Mouse (Mus musculus) heart, postnatal 4 days (tissue): Measurements from ENCODE around the gene Malsu1. TPM values are rescaled to one million over a fixed set of nuclear protein-coding genes. Genes with fewer than 3 reads are reported as not detected.

Experiments
- DNase-seq: peaks from one replicate; pipeline ENCODE4 v3.0.0; 2021
- total RNA-seq, 2 experiments: library from RNA; stranded (reverse); gene quantifications; 2 replicates each; pipeline ENCODE4 v1.2.3; 2021

Malsu1 gene
- 10 to 100 TPM; 33.4 to 43.2 TPM for total RNA-seq

- peak; percentile 96 for DNase-seq
Measured at GRCm38 (mm10) chr6:49073304-49074116, at the start of gene Malsu1. TSS of gene Malsu1 (plus strand) at chr6:49073795.

- DNase-seq: no peak
Measured at GRCm38 (mm10) chr6:49025290-49025689, 48.3 kb upstream of the Malsu1 start.

GRCm38 (mm10) chr6:49026496-49026895 lies 47.1 kb upstream of the Malsu1 start:
- DNase-seq: no peak

GRCm38 (mm10) chr6:49028019-49028418 lies 45.6 kb upstream of the Malsu1 start:
- no peak for DNase-seq

- no peak for DNase-seq
Measured at GRCm38 (mm10) chr6:49028708-49029107, 44.9 kb upstream of the Malsu1 start.

- DNase-seq: no peak
Measured at GRCm38 (mm10) chr6:49031230-49031629, 42.4 kb upstream of the Malsu1 start.

GRCm38 (mm10) chr6:49032783-49033182 lies 40.8 kb upstream of the Malsu1 start:
- DNase-seq: no peak

GRCm38 (mm10) chr6:49036275-49037267 lies 37.0 kb upstream of the Malsu1 start, which contains the start of gene Gpnmb:
TSS of gene Gpnmb (plus strand) at chr6:49036546.
- DNase-seq: peak; percentile 21

- no peak for DNase-seq
Measured at GRCm38 (mm10) chr6:49037268-49037662, 36.3 kb upstream of the Malsu1 start.

- DNase-seq: peak; percentile 80
Measured at GRCm38 (mm10) chr6:49039470-49040180, 34.0 kb upstream of the Malsu1 start.

GRCm38 (mm10) chr6:49046502-49046901 lies 27.1 kb upstream of the Malsu1 start:
- no peak for DNase-seq

- DNase-seq: no peak
Measured at GRCm38 (mm10) chr6:49046976-49047375, 26.6 kb upstream of the Malsu1 start.

GRCm38 (mm10) chr6:49047848-49048247 lies 25.7 kb upstream of the Malsu1 start:
- DNase-seq: no peak

- no peak for DNase-seq
Measured at GRCm38 (mm10) chr6:49048395-49048794, 25.2 kb upstream of the Malsu1 start.

- DNase-seq: no peak
Measured at GRCm38 (mm10) chr6:49050677-49051410, 22.8 kb upstream of the Malsu1 start.

- DNase-seq: no peak
Measured at GRCm38 (mm10) chr6:49052191-49052590, 21.4 kb upstream of the Malsu1 start.

GRCm38 (mm10) chr6:49055256-49055733 lies 18.3 kb upstream of the Malsu1 start:
- no peak for DNase-seq

- DNase-seq: no peak
Measured at GRCm38 (mm10) chr6:49056009-49056408, 17.6 kb upstream of the Malsu1 start.

- peak; percentile 79 for DNase-seq
Measured at GRCm38 (mm10) chr6:49057053-49058021, 16.3 kb upstream of the Malsu1 start.

GRCm38 (mm10) chr6:49068361-49068760 lies 5.2 kb upstream of the Malsu1 start:
- DNase-seq: no peak
